Mouse (Mus musculus): Measurements from ENCODE around the gene Fam228a. TPM values are rescaled to one million over a fixed set of nuclear protein-coding genes. Genes with fewer than 3 reads are reported as not detected.
"Not testable (repeated sequence)": the region's sequence is repeated elsewhere in the genome, so short reads cannot be mapped to it uniquely, and the experiment has no call there.

Gene Fam228a
- polyA plus RNA-seq, 1 experiment from 2014 or later, result 1.7 TPM

DNA sequence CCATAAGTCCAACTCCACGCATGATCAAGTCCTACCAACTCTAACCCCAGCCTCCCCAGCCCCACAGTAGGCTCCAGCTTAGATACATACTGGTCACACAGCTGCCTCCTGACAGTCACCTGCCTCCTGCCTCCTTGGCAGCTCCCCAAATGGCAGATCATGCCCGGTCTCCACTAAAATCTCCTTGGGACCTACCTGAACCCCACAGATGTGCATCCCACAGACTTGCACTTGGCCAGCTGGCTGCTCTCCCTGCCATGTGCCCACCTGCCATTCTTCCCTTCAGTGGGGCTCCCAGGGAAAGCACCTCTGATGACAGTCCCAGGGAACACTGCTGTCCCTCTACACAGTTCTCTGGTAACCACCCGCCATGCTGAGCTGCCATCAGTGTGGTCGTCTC is 29.9 kb downstream of the Fam228a start:
- H3K9me3 ChIP-seq (ENCODE audit: control insufficient read depth, low read length), result no peaks in the 10 kb centered on the region
- H3K27me3 ChIP-seq (ENCODE audit: control insufficient read depth, insufficient read depth, low read length), result no peaks in the 10 kb centered on the region
- no peak overlapping the region for H3K27ac ChIP-seq (ENCODE audit: low read depth, low read length)
- ATAC-seq (ENCODE audit: low read depth), result no peak
- H3K4me3 ChIP-seq (ENCODE audit: low read depth, low read length), result no peak overlapping the region
- no peaks in the 10 kb centered on the region for H3K4me1 ChIP-seq (ENCODE audit: control insufficient read depth, insufficient read depth, low read length)
- H3K4me2 ChIP-seq (ENCODE audit: low read depth, low read length), result no peak overlapping the region
- WGBS, result 88% methylated on average over 4 of the region's 4 CpGs
- peaks cover 6% of the 10 kb centered on the region; the same call in 1 of the 2 replicates for H3K36me3 ChIP-seq (ENCODE audit: control insufficient read depth, insufficient read depth, low read length)
- H3K9ac ChIP-seq (replicated peaks; ENCODE audit: low read depth, low read length), result no peak overlapping the region

DNA sequence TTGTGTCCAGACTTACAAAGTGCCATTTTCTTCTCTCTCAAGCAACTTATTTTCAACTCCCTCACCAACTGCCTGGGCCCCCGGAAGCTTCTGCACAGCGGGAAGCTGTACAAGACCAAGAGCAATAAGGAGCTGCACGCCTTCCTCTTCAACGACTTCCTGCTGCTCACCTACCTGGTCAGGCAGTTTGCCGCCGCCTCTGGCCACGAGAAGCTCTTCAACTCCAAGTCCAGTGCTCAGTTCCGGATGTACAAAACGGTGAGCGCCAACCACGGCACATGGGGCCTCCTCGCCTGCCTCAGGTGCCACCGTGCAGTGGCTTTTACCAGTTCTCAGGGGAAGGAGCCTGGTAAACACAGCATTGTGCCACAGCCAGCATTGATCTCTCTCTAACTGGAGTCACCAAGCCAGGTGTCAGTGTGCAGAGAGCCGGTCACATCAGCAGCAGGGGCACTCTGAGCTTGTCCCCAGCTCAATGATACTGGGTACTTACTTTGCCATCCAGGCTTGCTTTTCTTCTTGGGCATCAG is 30.7 kb downstream of the Fam228a start:
- ATAC-seq (ENCODE audit: low read depth), result no peak
- no peak overlapping the region for H3K9ac ChIP-seq (replicated peaks; ENCODE audit: low read depth, low read length)
- H3K4me1 ChIP-seq (ENCODE audit: control insufficient read depth, insufficient read depth, low read length), result no peaks in the 10 kb centered on the region
- peaks cover 6% of the 10 kb centered on the region; the same call in 1 of the 2 replicates for H3K36me3 ChIP-seq (ENCODE audit: control insufficient read depth, insufficient read depth, low read length)
- H3K27me3 ChIP-seq (ENCODE audit: control insufficient read depth, insufficient read depth, low read length), result no peaks in the 10 kb centered on the region
- H3K4me2 ChIP-seq (ENCODE audit: low read depth, low read length), result no peak overlapping the region
- H3K9me3 ChIP-seq (ENCODE audit: control insufficient read depth, low read length), result no peaks in the 10 kb centered on the region
- no peak overlapping the region for H3K4me3 ChIP-seq (ENCODE audit: low read depth, low read length)
- 91% methylated on average over 14 of the region's 14 CpGs for WGBS
- H3K27ac ChIP-seq (ENCODE audit: low read depth, low read length), result no peak overlapping the region

GRCm38 (mm10) chr12:4706901-4707300 is 31.3 kb downstream of the Fam228a start:
- ATAC-seq (ENCODE audit: low read depth), result no peak
- H3K4me1 ChIP-seq (ENCODE audit: control insufficient read depth, insufficient read depth, low read length), result no peaks in the 10 kb centered on the region
- H3K27ac ChIP-seq (ENCODE audit: low read depth, low read length), result no peak overlapping the region
- H3K9me3 ChIP-seq (ENCODE audit: control insufficient read depth, low read length), result no peaks in the 10 kb centered on the region
- no peaks in the 10 kb centered on the region for H3K27me3 ChIP-seq (ENCODE audit: control insufficient read depth, insufficient read depth, low read length)
- H3K36me3 ChIP-seq (ENCODE audit: control insufficient read depth, insufficient read depth, low read length), result peaks cover 6% of the 10 kb centered on the region; the same call in 1 of the 2 replicates
- no peak overlapping the region for H3K4me3 ChIP-seq (ENCODE audit: low read depth, low read length)
- 90% methylated on average over 10 of the region's 10 CpGs for WGBS
- no peak overlapping the region for H3K4me2 ChIP-seq (ENCODE audit: low read depth, low read length)
- H3K9ac ChIP-seq (replicated peaks; ENCODE audit: low read depth, low read length), result no peak overlapping the region

GRCm38 (mm10) chr12:4706175-4706574 is 32.1 kb downstream of the Fam228a start:
- no peak for ATAC-seq (ENCODE audit: low read depth)
- Histone ChIP-seq H3K27me3 (ENCODE audit: control insufficient read depth, insufficient read depth, low read length) (no peaks in the 10 kb centered on the region), H3K9me3 (ENCODE audit: control insufficient read depth, low read length) (no peaks in the 10 kb centered on the region), H3K4me3 (ENCODE audit: low read depth, low read length) (no peak overlapping the region), H3K36me3 (ENCODE audit: control insufficient read depth, insufficient read depth, low read length) (peaks cover 9% of the 10 kb centered on the region; the same call in 1 of the 2 replicates), H3K9ac (replicated peaks; ENCODE audit: low read depth, low read length) (no peak overlapping the region), H3K27ac (ENCODE audit: low read depth, low read length) (no peak overlapping the region), H3K4me2 (ENCODE audit: low read depth, low read length) (no peak overlapping the region), H3K4me1 (ENCODE audit: control insufficient read depth, insufficient read depth, low read length) (no peaks in the 10 kb centered on the region)
- WGBS, result 96% methylated on average over 5 of the region's 5 CpGs

- H3K9me3 ChIP-seq (ENCODE audit: control insufficient read depth, low read length); H3K4me1 ChIP-seq (ENCODE audit: control insufficient read depth, insufficient read depth, low read length); H3K4me3 ChIP-seq (ENCODE audit: low read depth, low read length); H3K9ac ChIP-seq (replicated peaks; ENCODE audit: low read depth, low read length); H3K36me3 ChIP-seq (ENCODE audit: control insufficient read depth, insufficient read depth, low read length); H3K4me2 ChIP-seq (ENCODE audit: low read depth, low read length); H3K27ac ChIP-seq (ENCODE audit: low read depth, low read length); ATAC-seq (ENCODE audit: low read depth); H3K27me3 ChIP-seq (ENCODE audit: control insufficient read depth, insufficient read depth, low read length): not testable (repeated sequence)
- 88% methylated on average over 6 of the region's 6 CpGs for WGBS
These were observed 32.6 kb downstream of the Fam228a start for GRCm38 (mm10) chr12:4705626-4706025.

GRCm38 (mm10) chr12:4694534-4694933 is 43.7 kb downstream of the Fam228a start:
- no peak overlapping the region for H3K4me2 ChIP-seq (ENCODE audit: low read depth, low read length)
- no peak overlapping the region for H3K4me3 ChIP-seq (ENCODE audit: low read depth, low read length)
- no peaks in the 10 kb centered on the region for H3K27me3 ChIP-seq (ENCODE audit: control insufficient read depth, insufficient read depth, low read length)
- H3K9me3 ChIP-seq (ENCODE audit: control insufficient read depth, low read length), result no peaks in the 10 kb centered on the region
- 91% methylated on average over 1 of the region's 1 CpGs for WGBS
- no peaks in the 10 kb centered on the region for H3K4me1 ChIP-seq (ENCODE audit: control insufficient read depth, insufficient read depth, low read length)
- H3K36me3 ChIP-seq (ENCODE audit: control insufficient read depth, insufficient read depth, low read length), result 0 out of 2 replicates have a peak, but pooled peaks cover 5% of the 10 kb centered on the region
- no peak overlapping the region for H3K9ac ChIP-seq (replicated peaks; ENCODE audit: low read depth, low read length)
- no peak overlapping the region for H3K27ac ChIP-seq (ENCODE audit: low read depth, low read length)
- ATAC-seq (ENCODE audit: low read depth), result no peak

GRCm38 (mm10) chr12:4691193-4691592 is 47.0 kb downstream of the Fam228a start:
- H3K4me3 ChIP-seq (ENCODE audit: low read depth, low read length), result no peak overlapping the region
- H3K9ac ChIP-seq (replicated peaks; ENCODE audit: low read depth, low read length), result no peak overlapping the region
- H3K4me2 ChIP-seq (ENCODE audit: low read depth, low read length), result no peak overlapping the region
- WGBS, result 88% methylated on average over 3 of the region's 3 CpGs
- no peaks in the 10 kb centered on the region for H3K9me3 ChIP-seq (ENCODE audit: control insufficient read depth, low read length)
- no peaks in the 10 kb centered on the region for H3K4me1 ChIP-seq (ENCODE audit: control insufficient read depth, insufficient read depth, low read length)
- no peaks in the 10 kb centered on the region for H3K36me3 ChIP-seq (ENCODE audit: control insufficient read depth, insufficient read depth, low read length)
- ATAC-seq (ENCODE audit: low read depth), result no peak
- no peak overlapping the region for H3K27ac ChIP-seq (ENCODE audit: low read depth, low read length)
- H3K27me3 ChIP-seq (ENCODE audit: control insufficient read depth, insufficient read depth, low read length), result no peaks in the 10 kb centered on the region

- 93% methylated on average over 14 of the region's 14 CpGs for WGBS
- Histone ChIP-seq H3K4me1 (ENCODE audit: control insufficient read depth, insufficient read depth, low read length) (no peaks in the 10 kb centered on the region), H3K27me3 (ENCODE audit: control insufficient read depth, insufficient read depth, low read length) (no peaks in the 10 kb centered on the region), H3K4me3 (ENCODE audit: low read depth, low read length) (no peak overlapping the region), H3K9me3 (ENCODE audit: control insufficient read depth, low read length) (no peaks in the 10 kb centered on the region), H3K9ac (replicated peaks; ENCODE audit: low read depth, low read length) (no peak overlapping the region), H3K36me3 (ENCODE audit: control insufficient read depth, insufficient read depth, low read length) (no peaks in the 10 kb centered on the region), H3K27ac (ENCODE audit: low read depth, low read length) (no peak overlapping the region), H3K4me2 (ENCODE audit: low read depth, low read length) (no peak overlapping the region)
- ATAC-seq (ENCODE audit: low read depth), result no peak
These were observed 48.9 kb downstream of the Fam228a start for GRCm38 (mm10) chr12:4689341-4689740.

GRCm38 (mm10) chr12:4688386-4688785 is 49.8 kb downstream of the Fam228a start:
- no peaks in the 10 kb centered on the region for H3K27me3 ChIP-seq (ENCODE audit: control insufficient read depth, insufficient read depth, low read length)

More at GRCm38 (mm10) chr12:4688386-4688785, 49.8 kb downstream of the Fam228a start:
- H3K27ac ChIP-seq (ENCODE audit: low read depth, low read length), result no peak overlapping the region
- H3K36me3 ChIP-seq (ENCODE audit: control insufficient read depth, insufficient read depth, low read length), result no peaks in the 10 kb centered on the region
- H3K9me3 ChIP-seq (ENCODE audit: control insufficient read depth, low read length), result no peaks in the 10 kb centered on the region
- H3K4me2 ChIP-seq (ENCODE audit: low read depth, low read length), result no peak overlapping the region
- no peak for ATAC-seq (ENCODE audit: low read depth)
- WGBS, result 94% methylated on average over 2 of the region's 2 CpGs
- no peak overlapping the region for H3K4me3 ChIP-seq (ENCODE audit: low read depth, low read length)
- H3K9ac ChIP-seq (replicated peaks; ENCODE audit: low read depth, low read length), result no peak overlapping the region
- no peaks in the 10 kb centered on the region for H3K4me1 ChIP-seq (ENCODE audit: control insufficient read depth, insufficient read depth, low read length)
